Mouse (Mus musculus) stomach, postnatal 0 days (tissue): ENCODE data around the gene Fto.

ENCODE experiments used
- CTCF ChIP-seq: IDR thresholded peaks from 2 replicates; pipeline ENCODE4 v1.5.1; 2016; ENCODE audit warnings: antibody characterized with exemption, low read depth, mild to moderate bottlenecking, moderate library complexity
- EP300 ChIP-seq: optimal IDR thresholded peaks from 2 replicates; pipeline ENCODE3; 2016; ENCODE audit warnings: antibody characterized with exemption

DNA sequence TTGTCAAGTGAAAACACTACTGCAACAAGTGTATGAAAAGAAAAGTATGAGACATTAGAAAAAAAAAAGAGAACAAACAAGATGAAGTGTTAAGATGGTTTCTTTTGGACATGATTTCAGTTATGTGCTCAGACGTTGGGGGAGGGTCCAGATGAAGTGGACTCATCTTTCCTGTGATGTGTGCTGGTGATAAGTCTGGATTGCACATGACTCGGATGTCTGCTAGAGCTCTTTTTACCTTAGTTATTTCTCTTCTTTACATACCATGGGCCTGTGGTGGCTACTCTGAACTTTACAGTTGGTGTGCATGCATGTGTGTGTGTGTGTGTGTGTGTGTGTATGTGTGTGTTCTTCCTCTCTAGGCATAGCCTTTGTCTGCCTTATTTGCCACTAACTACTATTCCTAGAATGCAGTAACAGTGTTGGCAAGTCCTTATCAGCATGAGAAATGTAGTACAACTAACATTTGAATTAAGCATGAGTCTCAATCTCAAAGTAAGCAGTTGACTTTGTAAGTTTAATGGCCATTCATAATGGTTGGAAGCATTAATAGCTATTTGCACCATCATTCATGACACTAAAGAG is 43.9 kb upstream of the Fto start:
- TF ChIP-seq CTCF: no peak
- no peak for TF ChIP-seq EP300
